Mouse (Mus musculus): ENCODE measurements around the gene Grm8.

DNA sequence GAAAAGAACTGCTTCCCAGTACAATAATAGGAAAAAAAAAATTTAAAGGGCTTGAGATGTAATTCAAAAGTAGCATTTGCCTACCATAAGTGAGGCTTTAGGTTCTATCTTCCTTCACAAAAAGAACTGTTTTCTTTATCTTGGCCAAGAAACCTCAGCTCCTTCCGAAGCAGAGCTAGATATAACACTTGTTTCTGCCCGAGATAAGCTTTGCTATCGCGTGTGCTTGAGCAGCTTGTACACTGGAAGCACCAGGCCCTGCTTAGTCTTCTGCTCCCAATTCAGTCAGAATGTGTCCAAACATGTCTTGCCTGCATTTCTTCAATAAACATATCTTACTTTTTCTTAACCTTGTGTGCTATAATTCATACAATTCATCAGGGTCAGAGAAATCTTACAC lies 783.8 kb downstream of the Grm8 start:
- TF ChIP-seq NELFE (IDR thresholded peaks at IDR 0.05; ENCODE audit: low read depth, low read length) (no peak), E2F4 (IDR thresholded peaks at IDR 0.05; ENCODE audit: borderline replicate concordance, low read depth, low read length) (no peak), POLR2A (IDR thresholded peaks at IDR 0.05; ENCODE audit: control insufficient read depth in 1 of 2, insufficient read depth in 1 of 2, low read depth in 1 of 2, low read length in 2 of 2, poor library complexity in 1 of 2) (no peak), ZKSCAN1 (IDR thresholded peaks at IDR 0.05; ENCODE audit: low read depth, low read length) (no peak), CTCF (IDR thresholded peaks at IDR 0.05 in 2 of 3, conservative IDR thresholded peaks at IDR 0.05 in 1 of 3; ENCODE audit: control insufficient read depth in 1 of 3, insufficient read depth in 1 of 3, low read depth in 2 of 3, low read length in 3 of 3, poor library complexity in 1 of 3, severe bottlenecking in 1 of 3) (no peak), MAX (IDR thresholded peaks at IDR 0.05; ENCODE audit: low read length) (no peak), HCFC1 (IDR thresholded peaks at IDR 0.05; ENCODE audit: low read depth, low read length) (no peak), USF2 (IDR thresholded peaks at IDR 0.05; ENCODE audit: borderline replicate concordance in 1 of 2, insufficient read depth in 1 of 2, low read depth in 1 of 2, low read length in 2 of 2) (no peak), EP300 (IDR thresholded peaks at IDR 0.05; ENCODE audit: low read depth in 1 of 2, low read length in 2 of 2) (peak; percentile 82 to 85), ZNF384 (IDR thresholded peaks at IDR 0.05; ENCODE audit: low read depth, low read length) (no peak), GABPA (IDR thresholded peaks at IDR 0.05; ENCODE audit: low read depth, low read length) (no peak)

Measured in MEL (cell line).